Mouse (Mus musculus) heart, embryonic 10.5 days (tissue): ENCODE measurements around the gene Mctp1. TPM values are rescaled to one million over a fixed set of nuclear protein-coding genes. Genes with fewer than 3 reads are reported as not detected.

Source experiments
- DNase-seq: peaks from one replicate; pipeline ENCODE4 v3.0.0-alpha.2; 2017; ENCODE audit warnings: low spot score
- H3K27ac ChIP-seq: fragments of 300-500 bp; sonication (generic); 2 replicates; pipeline ENCODE4 v1.5.1; 2016; ENCODE audit warnings: mild to moderate bottlenecking
- H3K27me3 ChIP-seq: fragments of 300-500 bp; sonication (generic); 2 replicates; pipeline ENCODE4 v1.6.1; 2016; ENCODE audit warnings: mild to moderate bottlenecking; ENCODE audit not compliant: poor library complexity, insufficient read depth, severe bottlenecking
- H3K36me3 ChIP-seq: fragments of 300-500 bp; sonication (generic); 2 replicates; pipeline ENCODE4 v1.6.1; 2016; ENCODE audit warnings: mild to moderate bottlenecking, moderate library complexity
- H3K4me1 ChIP-seq: fragments of 300-500 bp; sonication (generic); 2 replicates; pipeline ENCODE4 v1.6.1; 2016; ENCODE audit warnings: mild to moderate bottlenecking
- H3K4me3 ChIP-seq: fragments of 300-500 bp; sonication (generic); 2 replicates; pipeline ENCODE4 v1.5.1; 2016; ENCODE audit warnings: mild to moderate bottlenecking, moderate library complexity
- H3K9me3 ChIP-seq: fragments of 300-500 bp; sonication (generic); 2 replicates; pipeline ENCODE4 v1.6.1; 2016; ENCODE audit warnings: mild to moderate bottlenecking, moderate library complexity
- WGBS: fragments of 180-500 bp; shearing (Covaris S2); methylation state at CpG from one replicate; pipeline ENCODE4 v1.1.7; 2016; 5-methylcytosine and 5-hydroxymethylcytosine counted together
- polyA plus RNA-seq: library from polyadenylated mRNA; unstranded; fragments of >200 nt; fragmentation: Nextera tagmentation; extraction: Ambion mirVana; gene quantifications from 2 replicates; pipeline ENCODE4 v1.2.1, GENCODE M21; 2016

Mctp1 gene
- polyA plus RNA-seq, 1 experiment from 2014 or later, result 0.55 TPM

GRCm38 (mm10) chr13:76824932-76825694, 440.8 kb downstream of the Mctp1 start:
- DNase-seq, result no peak
- Histone ChIP-seq H3K36me3 (no peaks in the 10 kb centered on the region), H3K4me1 (no peaks in the 10 kb centered on the region), H3K27ac (no peak overlapping the region), H3K4me3 (no peak overlapping the region), H3K9me3 (no peaks in the 10 kb centered on the region), H3K27me3 (no peaks in the 10 kb centered on the region)
- whole genome bisulfite sequencing, result 61% methylated on average over 10 of the region's 10 CpGs

GRCm38 (mm10) chr13:76827738-76828137, 443.4 kb downstream of the Mctp1 start:
- Histone ChIP-seq H3K27ac (no peak overlapping the region), H3K4me1 (no peaks in the 10 kb centered on the region), H3K9me3 (no peaks in the 10 kb centered on the region), H3K27me3 (no peaks in the 10 kb centered on the region), H3K36me3 (no peaks in the 10 kb centered on the region), H3K4me3 (no peak overlapping the region)
- whole genome bisulfite sequencing, result 84% methylated on average over 3 of the region's 3 CpGs
- no peak for DNase-seq

GRCm38 (mm10) chr13:76838031-76838430, 453.7 kb downstream of the Mctp1 start:
- WGBS, result 67% methylated on average over 3 of the region's 3 CpGs
- H3K4me3 ChIP-seq, result no peak overlapping the region

GRCm38 (mm10) chr13:76840712-76841111, 456.4 kb downstream of the Mctp1 start:
- no peaks in the 10 kb centered on the region for H3K4me1 ChIP-seq
- H3K4me3 ChIP-seq, result no peak overlapping the region
- H3K9me3 ChIP-seq, result no peaks in the 10 kb centered on the region
- no peaks in the 10 kb centered on the region for H3K36me3 ChIP-seq
- no peaks in the 10 kb centered on the region for H3K27me3 ChIP-seq
- no peak for DNase-seq
- H3K27ac ChIP-seq, result no peak overlapping the region
- 67% methylated on average over 5 of the region's 5 CpGs for WGBS

More at GRCm38 (mm10) chr13:76838031-76838430, 453.7 kb downstream of the Mctp1 start:
- Histone ChIP-seq H3K27me3 (no peaks in the 10 kb centered on the region), H3K9me3 (no peaks in the 10 kb centered on the region), H3K27ac (no peak overlapping the region), H3K36me3 (no peaks in the 10 kb centered on the region), H3K4me1 (no peaks in the 10 kb centered on the region)
- DNase-seq, result no peak

- no peaks in the 10 kb centered on the region; the same call in 1 of the 2 replicates for H3K4me1 ChIP-seq
- H3K27ac ChIP-seq, result no peak overlapping the region
- WGBS, result 49% methylated on average over 8 of the region's 8 CpGs
- peak; percentile 80 for DNase-seq
- H3K27me3 ChIP-seq, result no peaks in the 10 kb centered on the region
- no peaks in the 10 kb centered on the region for H3K9me3 ChIP-seq
- no peak overlapping the region for H3K4me3 ChIP-seq
- H3K36me3 ChIP-seq, result no peaks in the 10 kb centered on the region
Measured at GRCm38 (mm10) chr13:76844629-76845255, 460.4 kb downstream of the Mctp1 start.

- Histone ChIP-seq H3K36me3 (no peaks in the 10 kb centered on the region), H3K9me3 (no peaks in the 10 kb centered on the region), H3K4me3 (no peak overlapping the region), H3K4me1 (no peaks in the 10 kb centered on the region; the same call in 1 of the 2 replicates), H3K27me3 (no peaks in the 10 kb centered on the region), H3K27ac (no peak overlapping the region)
- DNase-seq, result no peak
- 35% methylated on average over 7 of the region's 7 CpGs for WGBS
Measured at GRCm38 (mm10) chr13:76850412-76851054, 466.2 kb downstream of the Mctp1 start.

- Histone ChIP-seq H3K36me3 (no peaks in the 10 kb centered on the region), H3K27me3 (no peaks in the 10 kb centered on the region), H3K27ac (no peak overlapping the region), H3K9me3 (no peaks in the 10 kb centered on the region), H3K4me3 (no peak overlapping the region), H3K4me1 (0 out of 2 replicates have a peak, but pooled peaks cover 5% of the 10 kb centered on the region)
- 56% methylated on average over 1 of the region's 1 CpGs for WGBS
- DNase-seq, result no peak
Measured at GRCm38 (mm10) chr13:76854306-76854705, 470.0 kb downstream of the Mctp1 start.

GRCm38 (mm10) chr13:76855021-76855420, 470.7 kb downstream of the Mctp1 start:
- Histone ChIP-seq H3K27ac (no peak overlapping the region), H3K4me3 (no peak overlapping the region), H3K9me3 (no peaks in the 10 kb centered on the region), H3K36me3 (no peaks in the 10 kb centered on the region), H3K27me3 (no peaks in the 10 kb centered on the region), H3K4me1 (0 out of 2 replicates have a peak, but pooled peaks cover 5% of the 10 kb centered on the region)
- WGBS, result 89% methylated on average over 3 of the region's 3 CpGs
- no peak for DNase-seq

GRCm38 (mm10) chr13:76857024-76857423, 472.7 kb downstream of the Mctp1 start:
- H3K4me3 ChIP-seq, result no peak overlapping the region
- no peak for DNase-seq
- H3K27ac ChIP-seq, result no peak overlapping the region
- H3K36me3 ChIP-seq, result no peaks in the 10 kb centered on the region
- no peaks in the 10 kb centered on the region for H3K9me3 ChIP-seq
- H3K4me1 ChIP-seq, result 0 out of 2 replicates have a peak, but pooled peaks cover 5% of the 10 kb centered on the region
- WGBS, result 57% methylated on average over 5 of the region's 5 CpGs
- no peaks in the 10 kb centered on the region for H3K27me3 ChIP-seq

- no peaks in the 10 kb centered on the region for H3K27me3 ChIP-seq
- no peaks in the 10 kb centered on the region for H3K36me3 ChIP-seq
- no peak overlapping the region for H3K27ac ChIP-seq
- H3K9me3 ChIP-seq, result no peaks in the 10 kb centered on the region
- 28% methylated on average over 2 of the region's 2 CpGs for WGBS
- H3K4me1 ChIP-seq, result 0 out of 2 replicates have a peak, but pooled peaks cover 5% of the 10 kb centered on the region
- no peak overlapping the region for H3K4me3 ChIP-seq
- DNase-seq, result no peak
Measured at GRCm38 (mm10) chr13:76858078-76858482, 473.7 kb downstream of the Mctp1 start.

- Histone ChIP-seq H3K27me3 (no peaks in the 10 kb centered on the region), H3K27ac (no peak overlapping the region), H3K4me3 (no peak overlapping the region), H3K36me3 (no peaks in the 10 kb centered on the region), H3K9me3 (no peaks in the 10 kb centered on the region), H3K4me1 (no peaks in the 10 kb centered on the region)
- no peak for DNase-seq
- 71% methylated on average over 3 of the region's 3 CpGs for WGBS
Measured at GRCm38 (mm10) chr13:76870291-76870690, 486.0 kb downstream of the Mctp1 start.

- no peaks in the 10 kb centered on the region for H3K36me3 ChIP-seq
- no peak overlapping the region for H3K27ac ChIP-seq
- H3K4me3 ChIP-seq, result no peak overlapping the region
- H3K27me3 ChIP-seq, result no peaks in the 10 kb centered on the region
- H3K9me3 ChIP-seq, result no peaks in the 10 kb centered on the region
- DNase-seq, result no peak
- H3K4me1 ChIP-seq, result no peaks in the 10 kb centered on the region
- WGBS, result 81% methylated on average over 8 of the region's 8 CpGs
Measured at GRCm38 (mm10) chr13:76877887-76878763, 493.8 kb downstream of the Mctp1 start.
